Mouse (Mus musculus) c-Kit-positive CD71-positive TER-119-negative erythroid progenitor cells, embryonic 14.5 days (primary cell): ENCODE measurements around the gene Ngdn.
A peak's percentile ranks its signal among the peaks of the same experiment; 100 is the strongest.
"Not testable (repeated sequence)": the region's sequence is repeated elsewhere in the genome, so short reads cannot be mapped to it uniquely, and the experiment has no call there.

Source experiments
- DNase-seq: peaks from one replicate; pipeline ENCODE4 v3.0.0-alpha.2; 2013; ENCODE audit warnings: low read depth

Ngdn gene

DNA sequence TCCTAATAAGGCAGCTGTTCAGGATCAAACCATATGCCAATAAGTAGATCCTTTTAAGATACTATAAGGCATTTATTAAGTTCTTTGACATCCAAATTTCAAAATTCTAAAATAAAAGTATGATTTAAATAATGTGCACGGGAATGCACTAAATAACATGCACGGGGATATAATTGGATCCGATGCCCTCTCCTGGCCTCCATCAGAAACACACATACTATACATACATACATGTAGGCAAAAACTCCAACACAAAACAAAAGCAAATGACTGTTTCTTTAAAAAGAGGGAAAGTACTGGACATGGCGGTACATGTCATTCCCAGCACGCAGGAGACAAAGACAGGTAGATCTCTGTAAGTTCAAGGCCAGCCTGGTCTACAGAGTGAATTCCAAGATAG is 15.4 kb upstream of the Ngdn start:
- DNase-seq: not testable (repeated sequence)

DNA sequence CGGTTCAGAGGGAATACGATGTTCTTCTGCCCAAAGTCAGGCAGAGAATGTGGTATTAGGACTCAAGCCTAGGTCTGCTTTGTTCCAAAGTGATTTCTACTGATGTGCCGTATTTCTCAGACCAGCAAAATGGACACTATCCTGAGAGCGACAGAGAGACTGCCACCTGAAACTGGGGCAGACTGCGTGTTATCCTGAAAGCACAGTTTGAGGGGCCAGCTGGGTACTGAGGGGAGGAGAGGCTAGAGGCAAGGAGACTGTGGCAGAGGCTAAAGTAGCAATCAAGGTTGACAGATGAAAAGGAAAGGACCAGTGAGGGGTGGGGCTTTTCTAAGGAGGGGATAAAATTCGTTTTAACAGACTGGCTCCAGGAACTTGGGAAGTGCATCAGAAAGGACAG is 14.4 kb upstream of the Ngdn start:
- DNase-seq: no peak

DNA sequence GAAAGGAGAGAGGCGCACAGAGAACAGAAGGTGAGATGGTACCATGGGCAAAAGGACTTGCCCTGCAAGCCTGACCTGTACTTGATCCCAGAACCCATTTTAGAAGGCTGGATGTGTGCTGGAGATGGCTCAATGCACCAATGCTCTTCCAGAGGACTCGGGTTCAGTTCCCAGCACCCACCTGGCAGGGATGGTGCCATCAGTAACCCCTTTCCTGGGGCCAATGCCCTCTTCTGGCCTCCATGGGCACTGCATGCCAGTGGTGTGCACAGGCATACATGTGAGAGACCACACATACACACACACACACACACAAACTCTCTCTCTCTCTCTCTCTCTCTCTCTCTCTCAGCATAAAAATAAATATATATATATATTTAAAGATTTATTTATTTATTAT is 13.8 kb upstream of the Ngdn start:
- no peak for DNase-seq

DNA sequence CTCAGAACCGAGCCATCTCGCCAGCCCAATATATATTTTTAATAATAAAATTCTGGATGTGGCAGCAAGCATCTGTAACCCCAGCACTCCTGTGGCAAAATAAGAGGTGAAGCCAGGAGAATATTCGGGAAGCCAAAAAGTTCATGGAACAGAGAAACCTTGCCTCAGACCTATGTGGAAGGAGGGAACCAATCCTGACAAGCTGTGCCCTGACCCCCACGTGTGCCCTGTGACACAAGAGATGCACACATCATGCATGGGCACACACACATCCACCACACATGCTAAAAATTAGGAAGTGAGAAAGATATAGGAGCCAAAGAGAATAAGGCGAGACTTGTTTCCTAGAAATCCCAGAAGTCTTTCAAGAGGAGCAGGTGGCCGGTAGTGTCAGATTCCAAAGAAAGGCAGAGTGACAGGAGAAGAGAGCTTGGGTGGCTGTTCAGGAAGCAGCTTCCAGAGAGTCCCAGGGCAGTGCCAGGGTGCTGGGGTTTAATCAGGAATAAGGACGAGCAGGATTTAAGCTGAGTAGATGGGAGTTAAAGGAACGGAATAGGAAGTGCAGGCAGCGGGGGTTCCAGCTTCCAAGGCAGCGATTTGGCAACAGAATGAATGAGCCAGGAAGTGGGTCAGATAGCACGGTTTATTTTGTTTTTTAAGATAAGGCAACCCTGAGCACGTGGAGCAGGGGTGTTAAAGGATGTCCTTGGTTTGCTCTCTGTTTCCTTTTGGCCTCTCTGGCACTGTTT is 13.1 kb upstream of the Ngdn start:
- DNase-seq: no peak

DNA sequence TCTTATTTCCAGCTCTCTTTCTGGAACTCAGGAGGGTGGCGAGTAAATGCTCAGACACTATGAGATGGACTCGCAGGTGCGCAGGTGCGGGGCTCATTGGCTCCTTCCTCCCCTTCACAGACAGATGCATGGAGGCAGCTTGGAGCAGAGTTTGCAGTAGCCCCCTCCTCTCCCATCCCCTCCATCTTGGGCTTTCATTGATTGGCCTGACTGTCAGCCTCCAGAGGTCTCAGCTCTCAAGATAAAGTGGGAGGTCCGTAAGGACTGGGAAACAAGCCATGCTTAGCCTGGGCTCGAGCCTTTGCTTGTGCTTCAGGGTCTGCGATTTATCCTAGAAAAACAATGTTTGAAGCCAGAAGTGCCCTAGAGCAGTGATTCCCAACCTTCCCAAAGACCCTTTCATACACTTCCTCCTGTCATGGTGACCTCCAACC is 12.6 kb upstream of the Ngdn start:
- no peak for DNase-seq

DNA sequence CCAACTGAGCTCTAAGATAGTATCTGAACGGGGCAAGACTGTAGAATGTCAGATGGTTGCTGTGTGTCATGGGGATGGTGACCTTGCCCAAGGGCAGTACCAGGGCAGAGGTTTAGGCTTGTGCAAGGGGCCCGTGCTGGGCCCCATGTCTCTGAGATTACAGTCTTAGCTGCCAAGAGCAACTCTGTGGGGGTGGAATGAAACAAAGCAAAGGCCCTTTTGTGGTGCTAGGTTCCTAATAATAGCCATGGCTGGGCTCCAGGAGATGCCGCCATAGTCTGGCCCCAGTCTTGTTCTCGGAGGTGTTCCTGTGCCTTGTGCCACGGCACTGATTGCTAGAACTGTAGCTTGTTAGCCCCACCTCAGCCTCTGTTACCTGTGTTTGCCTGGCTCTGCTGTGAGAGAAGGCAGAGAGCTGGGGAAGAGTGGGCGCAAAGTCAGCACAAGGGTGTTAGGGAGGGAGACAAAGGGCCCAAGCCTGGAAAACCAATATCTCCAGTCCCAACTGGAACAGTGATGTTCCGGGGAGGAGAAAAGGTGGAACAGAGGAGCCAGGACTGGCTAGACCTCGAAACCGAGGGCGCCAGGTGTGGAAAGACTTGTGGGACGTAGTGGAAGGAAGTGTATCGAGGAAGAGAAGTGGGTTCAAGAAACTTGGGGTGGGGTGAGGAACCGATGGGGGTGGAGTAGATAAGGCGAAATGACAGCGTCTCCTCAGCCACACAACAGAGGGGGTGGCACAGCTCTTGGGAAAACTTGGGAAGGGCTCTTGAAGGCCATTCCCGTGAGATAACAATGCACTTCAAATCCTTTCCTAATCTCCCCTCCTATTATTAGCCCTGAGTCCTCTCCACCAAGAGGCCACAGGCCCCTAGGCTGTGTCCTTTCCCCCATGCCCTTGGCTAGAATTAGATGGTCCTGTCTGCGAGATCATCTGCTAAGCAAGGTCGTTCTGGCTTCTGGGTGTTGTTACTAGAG is 11.1 kb upstream of the Ngdn start:
- no peak for DNase-seq

DNA sequence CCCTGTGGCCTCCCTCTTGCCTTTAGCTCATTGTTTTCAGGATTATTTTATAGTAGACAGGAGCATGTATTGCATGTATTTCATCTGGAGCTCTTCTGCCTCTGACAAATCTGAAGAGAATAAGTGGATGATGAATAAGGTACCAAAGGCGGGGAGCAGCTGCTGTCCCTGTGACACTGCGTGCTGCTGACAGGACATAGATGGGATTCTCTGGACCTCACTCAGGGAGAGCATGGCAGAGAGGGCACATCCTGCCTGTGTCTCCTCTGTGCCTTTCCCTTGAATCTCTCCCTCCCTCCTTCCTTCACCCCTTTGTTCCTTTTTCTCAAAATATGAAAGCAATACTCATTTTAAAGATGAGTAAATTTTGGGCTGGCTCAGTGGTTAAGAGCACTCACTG is 9.7 kb upstream of the Ngdn start:
- no peak for DNase-seq

DNA sequence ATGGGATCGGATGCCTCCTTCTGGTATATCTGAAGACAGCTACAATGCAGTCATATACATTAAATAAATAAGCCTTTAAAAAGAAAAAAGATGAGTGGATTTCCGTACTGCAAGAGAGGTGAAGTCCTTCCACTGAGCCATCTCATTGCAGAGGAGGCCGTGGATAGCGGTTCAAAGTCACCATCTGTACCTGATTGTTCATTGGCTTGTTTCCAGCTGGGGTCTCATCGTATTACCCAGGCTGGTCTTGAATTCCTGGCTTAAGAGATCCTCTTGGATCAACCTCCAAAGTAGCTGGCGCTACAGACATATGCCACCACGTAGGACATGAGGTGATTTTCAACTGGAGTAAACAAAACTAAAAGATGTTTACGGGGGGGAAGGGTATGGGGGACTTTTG is 9.3 kb upstream of the Ngdn start:
- no peak for DNase-seq

DNA sequence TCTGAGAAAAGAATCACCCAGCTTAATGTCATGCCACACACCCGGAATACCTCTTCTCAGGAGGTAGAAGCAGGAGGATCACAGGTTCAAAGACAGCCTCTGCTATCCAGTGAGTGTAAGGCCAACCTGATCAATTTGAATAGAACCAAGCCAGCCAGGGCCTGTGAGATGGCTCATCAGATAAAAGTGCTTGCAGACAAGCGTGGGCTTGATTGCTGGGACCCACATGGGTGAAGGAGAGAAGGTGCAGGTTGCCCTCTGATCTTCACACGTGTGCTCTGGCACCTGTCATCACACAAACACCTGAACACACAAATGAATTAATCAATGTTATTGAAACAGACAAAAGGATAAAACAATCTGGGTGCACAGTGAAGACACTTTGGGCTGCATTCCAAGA is 8.7 kb upstream of the Ngdn start:
- DNase-seq: no peak

DNA sequence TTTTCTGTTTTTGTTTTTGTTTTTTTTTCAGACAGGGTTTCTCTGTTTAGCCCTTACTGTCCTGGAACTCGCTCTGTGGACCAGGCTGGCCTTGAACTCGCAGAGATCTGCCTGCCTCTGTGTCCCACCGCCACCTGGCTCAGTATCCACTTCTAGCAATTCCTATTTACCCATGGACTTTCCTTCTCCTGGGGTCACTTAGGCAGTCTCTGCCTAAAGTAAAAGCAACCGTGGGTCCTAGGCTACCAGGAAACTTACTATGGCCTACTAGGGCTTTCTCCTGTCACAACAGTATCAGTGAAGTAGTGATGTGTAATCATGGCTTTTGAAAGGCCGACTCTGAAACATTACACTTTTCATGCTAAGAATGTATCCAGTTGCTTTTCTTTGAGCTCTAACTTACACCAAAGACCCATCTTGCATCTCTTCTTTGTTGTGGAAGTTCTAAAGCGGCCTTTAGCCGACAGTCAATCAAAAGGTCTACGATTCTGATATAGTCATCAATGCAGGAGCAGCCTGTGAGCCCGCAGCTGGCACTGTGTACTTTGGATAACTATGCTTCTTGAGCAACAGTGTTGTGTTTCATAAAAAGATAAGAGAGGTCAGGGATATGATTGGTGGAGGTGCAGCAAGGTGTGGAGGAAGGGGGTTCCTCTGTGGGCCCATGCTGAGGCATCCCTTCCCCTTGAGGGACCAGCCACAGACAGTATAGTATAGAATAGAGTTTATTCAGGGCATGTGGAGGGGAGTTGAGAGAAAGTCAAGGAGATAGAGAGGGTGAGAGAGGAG is 7.9 kb upstream of the Ngdn start:
- peak; percentile 23 for DNase-seq

DNA sequence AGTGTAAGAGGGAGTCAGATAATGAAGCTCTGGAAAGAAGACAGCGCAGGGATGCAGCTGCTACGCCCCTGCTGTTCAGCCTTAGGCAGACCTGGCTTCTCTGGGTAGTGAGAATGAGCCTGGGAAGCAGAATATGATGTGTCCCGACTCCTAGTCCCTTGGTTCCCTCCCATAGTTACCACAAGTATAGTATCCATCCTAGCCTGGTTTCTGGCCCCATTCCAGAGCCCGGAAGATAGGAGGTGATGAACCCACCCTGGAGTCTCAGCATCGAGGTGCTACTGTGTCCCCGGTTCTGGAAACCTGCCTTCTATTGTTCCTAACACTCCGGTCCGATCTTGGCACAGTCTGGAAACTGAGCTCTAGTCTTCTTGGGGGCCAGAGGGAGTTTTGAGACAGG is 6.8 kb upstream of the Ngdn start:
- DNase-seq: no peak

DNA sequence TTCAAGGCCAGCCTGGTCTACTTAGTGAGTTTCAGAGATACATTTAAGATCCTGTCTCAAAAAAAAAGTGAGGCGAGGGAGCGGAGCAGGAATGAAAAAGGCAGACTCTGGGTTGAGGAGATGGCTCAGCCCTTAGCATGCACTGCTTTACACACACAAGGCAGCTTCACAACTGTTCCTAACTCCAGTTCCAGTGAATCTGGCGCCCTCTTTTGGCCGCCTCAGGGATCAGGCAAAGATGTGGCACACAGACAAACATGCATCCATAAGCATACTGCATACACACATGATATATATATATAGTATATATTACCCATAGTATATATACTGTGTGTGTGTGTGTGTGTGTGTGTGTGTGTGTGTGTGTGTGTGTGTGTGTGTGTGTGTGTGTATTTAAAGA is 4.1 kb upstream of the Ngdn start:
- DNase-seq: peak; percentile 31

DNA sequence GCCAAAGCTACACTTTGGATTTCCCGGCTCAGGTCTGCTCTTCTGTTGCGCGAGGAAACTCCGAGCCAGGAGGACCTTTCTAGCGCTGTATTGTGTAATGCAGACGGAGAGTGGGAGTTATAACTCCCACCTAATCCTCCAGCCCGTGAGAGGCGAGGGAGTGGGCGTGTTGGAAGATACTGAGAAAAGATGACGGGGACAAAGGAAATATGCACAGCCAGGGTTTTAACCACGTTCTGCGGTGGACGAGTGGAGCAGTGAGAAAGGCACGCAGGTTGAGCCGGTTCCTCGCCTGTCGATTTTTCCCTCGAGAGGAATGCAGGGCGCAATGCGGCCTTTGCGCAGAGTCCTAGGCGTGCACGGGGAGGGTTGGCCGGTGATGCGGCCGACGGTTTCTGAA is 663 bp upstream of the Ngdn start:
- peak; percentile 54 for DNase-seq

DNA sequence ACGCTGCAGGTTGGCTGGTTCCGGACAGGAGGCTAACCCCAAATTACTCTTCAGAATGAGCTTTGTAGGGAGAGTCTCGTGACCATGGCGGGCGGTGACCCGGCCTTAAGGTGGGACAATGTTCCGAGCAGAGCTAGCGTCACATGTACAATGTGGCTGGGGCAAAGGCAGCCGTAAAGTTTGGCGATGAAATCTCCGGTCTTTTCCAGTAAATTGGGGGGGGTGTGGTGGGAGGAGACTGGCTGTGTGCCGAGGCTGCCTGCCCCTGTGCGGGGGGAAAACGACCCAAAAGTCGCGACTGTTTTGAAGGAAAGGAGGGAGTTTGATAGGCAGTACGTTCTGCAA is 485 bp downstream of the Ngdn start:
- DNase-seq: peak; percentile 38

DNA sequence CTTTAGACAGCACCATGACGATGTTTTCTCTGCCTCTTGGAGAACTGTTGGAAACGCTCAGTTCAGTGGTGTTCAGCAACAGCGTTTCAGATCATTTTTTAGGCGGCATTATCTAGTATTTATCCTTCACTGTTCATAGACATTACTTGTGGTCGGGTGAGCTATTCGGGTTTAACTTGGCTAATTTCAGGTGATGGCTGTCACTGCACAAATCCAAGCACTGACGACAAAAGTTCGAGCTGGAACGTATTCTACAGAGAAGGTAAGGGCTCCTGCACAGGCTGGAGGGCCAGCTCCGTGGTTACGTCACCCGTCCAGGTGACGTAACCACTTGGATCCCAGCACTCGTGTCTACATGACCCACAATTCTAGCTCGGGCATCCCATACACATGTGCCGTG is 1.6 kb downstream of the Ngdn start:
- DNase-seq: no peak

DNA sequence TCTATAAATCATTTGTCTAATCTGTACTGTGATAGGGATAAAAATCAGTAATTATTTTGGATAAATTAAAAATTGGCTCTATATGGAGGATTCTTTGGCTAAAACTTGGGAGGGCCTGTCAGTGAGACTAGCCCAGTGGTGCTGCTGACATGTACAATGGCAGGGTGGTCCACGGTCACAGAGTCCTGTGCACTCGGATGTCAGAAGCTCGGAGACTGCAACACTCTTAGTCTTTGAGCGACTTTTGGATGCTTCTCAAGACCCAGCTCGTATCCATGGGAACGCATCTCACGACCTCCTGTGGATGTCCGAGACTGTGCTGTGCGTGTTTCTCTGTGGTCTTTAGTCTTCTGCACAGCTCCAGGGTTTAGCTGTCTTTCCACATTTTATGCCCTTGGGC is 5.1 kb downstream of the Ngdn start:
- no peak for DNase-seq

DNA sequence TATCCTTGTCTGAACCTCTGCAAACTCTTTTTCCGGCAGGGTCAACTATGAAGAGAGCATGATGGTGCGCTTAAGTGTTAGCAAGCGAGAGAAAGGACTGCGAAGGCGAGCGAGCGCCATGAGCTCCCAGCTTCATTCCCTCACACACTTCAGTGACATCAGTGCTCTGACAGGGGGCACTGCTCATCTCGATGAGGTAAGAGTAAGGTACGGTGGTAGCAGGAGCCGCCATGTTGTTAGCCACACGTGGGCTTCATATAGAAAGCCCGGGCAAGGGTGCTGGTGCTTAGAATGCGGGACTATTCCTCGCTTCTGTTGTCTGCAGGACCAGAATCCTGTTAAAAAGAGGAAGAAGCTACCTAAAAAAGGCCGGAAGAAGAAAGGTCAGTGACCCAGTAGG is 7.8 kb downstream of the Ngdn start:
- DNase-seq: no peak

DNA sequence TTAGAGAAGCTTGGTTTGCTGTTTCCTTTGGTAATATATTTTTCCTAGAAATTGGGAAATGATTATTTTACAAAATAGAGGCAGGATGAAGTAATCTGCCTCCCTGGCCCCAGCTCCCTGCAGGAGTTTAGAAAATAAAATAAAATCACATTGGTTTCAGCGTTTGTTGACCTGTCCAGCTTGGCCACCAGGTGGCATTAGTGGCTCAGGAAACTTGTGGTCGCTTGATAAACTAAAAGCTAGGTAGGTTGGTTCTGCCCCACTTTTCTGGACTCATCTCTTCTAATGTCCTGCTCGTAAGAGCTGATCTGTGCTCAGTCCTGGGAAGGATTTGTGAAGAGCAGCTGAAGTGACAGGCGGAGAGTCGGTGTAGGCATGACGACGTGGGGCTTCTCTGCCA is 9.0 kb downstream of the Ngdn start:
- peak; percentile 53 for DNase-seq

DNA sequence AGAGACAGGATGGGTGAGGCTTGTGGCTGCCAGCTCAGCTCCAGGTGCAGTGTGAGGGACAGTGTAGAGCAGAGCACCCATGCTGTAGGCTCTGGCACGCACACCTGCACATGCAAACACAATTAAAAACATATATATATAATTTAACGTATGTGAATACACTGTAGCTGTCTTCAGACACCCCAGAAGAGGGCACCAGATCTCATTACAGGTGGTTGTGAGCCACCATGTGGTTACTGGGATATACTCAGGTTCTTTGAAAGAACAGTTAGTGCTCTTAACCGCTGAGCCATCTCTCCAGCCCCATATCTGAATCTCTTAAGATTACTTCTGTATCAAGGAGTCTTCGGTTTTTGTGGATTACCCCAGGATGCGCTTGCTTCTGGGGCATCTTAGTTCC is 10.3 kb downstream of the Ngdn start:
- DNase-seq: no peak

DNA sequence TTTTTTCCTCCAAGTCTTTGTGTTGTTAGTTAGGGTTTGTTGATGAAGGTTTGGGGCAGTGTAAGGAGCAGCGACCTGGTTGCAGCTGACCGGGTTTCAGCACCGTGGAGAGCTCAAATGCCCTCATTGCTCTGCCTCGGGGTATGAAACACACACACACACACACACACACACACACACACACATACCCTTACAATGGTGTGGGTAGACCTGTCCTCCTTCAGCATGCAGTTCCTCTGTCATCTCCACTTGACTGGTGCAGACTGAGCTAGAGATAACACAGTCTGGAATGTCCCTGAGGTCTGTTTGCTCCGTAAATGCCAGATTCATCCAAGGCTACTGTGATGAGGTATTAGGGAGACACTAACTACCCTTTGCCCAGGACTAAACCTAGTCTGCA is 12.0 kb downstream of the Ngdn start:
- no peak for DNase-seq

DNA sequence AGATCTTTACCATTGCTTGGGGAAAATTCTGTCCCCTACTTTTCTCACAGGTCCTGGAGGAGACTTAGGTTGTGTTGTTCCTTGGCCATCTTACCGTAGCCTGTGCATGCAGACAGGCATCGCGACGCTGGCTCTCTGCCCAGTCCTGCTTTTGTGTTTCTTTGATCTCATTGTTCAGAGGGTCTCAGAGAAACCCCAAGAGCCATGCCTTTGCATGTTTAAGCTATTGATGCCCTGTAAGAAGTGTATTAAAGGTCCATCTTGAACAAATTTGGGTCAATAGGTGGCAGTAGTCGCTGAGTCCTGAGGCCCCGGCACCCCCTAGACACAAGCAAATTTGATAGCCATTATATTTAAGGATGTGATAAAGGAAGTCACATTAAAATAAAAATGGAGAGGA is 12.4 kb downstream of the Ngdn start:
- DNase-seq: no peak

DNA sequence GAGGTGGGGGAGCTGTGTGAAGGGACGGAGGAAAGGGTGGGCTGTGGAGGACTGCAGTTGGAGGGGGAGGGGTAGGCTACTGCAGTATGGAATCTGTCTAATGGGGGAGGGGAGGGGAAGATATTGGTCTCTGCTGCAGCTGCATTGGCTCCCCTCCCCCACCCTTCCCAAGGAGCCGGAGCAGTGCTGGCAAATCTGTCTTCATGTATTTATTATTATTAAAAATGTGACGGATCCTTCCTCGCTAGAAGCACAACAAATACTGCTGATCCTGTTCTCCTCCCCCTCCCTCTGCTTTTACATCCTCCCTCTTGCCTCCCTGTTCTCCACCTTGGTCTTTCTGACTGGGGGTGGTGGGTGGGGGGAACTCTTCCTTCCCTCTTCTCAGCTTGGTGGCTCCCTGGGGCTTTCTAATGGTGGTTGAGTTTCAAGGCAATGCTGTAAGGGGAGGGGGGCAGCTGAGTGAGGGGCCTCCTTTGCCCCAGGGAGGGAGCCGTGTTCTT is 13.1 kb downstream of the Ngdn start:
- DNase-seq: no peak
